In genomic region chr11:72037996-72038395, GRCm38 (mm10) we compare ENCODE assay signal across 9 mouse cellular contexts. TPM values are rescaled to one million over a fixed set of nuclear protein-coding genes. Genes with fewer than 3 reads are reported as not detected.
A peak's percentile ranks its signal among the peaks of the same experiment; 100 is the strongest.
DNase-seq lines count a peak whose midpoint lies in the region; ATAC-seq lines count a peak whose summit lies in the region.
"Had no signal": no experiment of that assay in that cellular context is flagged by ENCODE, and none has a peak within 500 bp of the region (broad histone marks: within the 10 kb centered on the region; RNA-seq: fewer than 3 reads in every experiment).

No protein-coding gene starts in this region.

- H3K4me3 ChIP-seq in kidney, embryonic 14.5 days (ENCODE audit: low read length) = no peak overlapping the region
- H3K4me3 ChIP-seq in liver, embryonic 11.5 days (ENCODE audit: low read depth, low read length) = no peak overlapping the region

- H3K27me3 ChIP-seq in kidney, embryonic 14.5 days (ENCODE audit: control insufficient read depth, insufficient read depth, low read length) = no peaks in the 10 kb centered on the region; the same call in 1 of the 2 replicates
- peaks cover 3% of the 10 kb centered on the region for H3K27me3 ChIP-seq in liver, embryonic 11.5 days (replicated peaks; ENCODE audit: control insufficient read depth, insufficient read depth, low read length)

- no peak overlapping the region for H3K9ac ChIP-seq in kidney, embryonic 14.5 days (ENCODE audit: low read depth, low read length)
- H3K9ac ChIP-seq in liver, embryonic 11.5 days (ENCODE audit: low read depth, low read length) = no peak overlapping the region

- H3K4me1 ChIP-seq in kidney, embryonic 14.5 days (ENCODE audit: control insufficient read depth, insufficient read depth, low read length) = peaks cover 16% of the 10 kb centered on the region
- peaks cover 11% of the 10 kb centered on the region for H3K4me1 ChIP-seq in liver, embryonic 11.5 days (replicated peaks; ENCODE audit: control insufficient read depth, insufficient read depth, low read length)

- H3K27ac ChIP-seq in kidney, embryonic 14.5 days (ENCODE audit: low read depth, low read length) = no peak overlapping the region
- H3K27ac ChIP-seq in liver, embryonic 11.5 days (ENCODE audit: low read depth, low read length) = no peak overlapping the region

- peak; percentile 25 for DNase-seq in kidney, adult 11 months
- peak; percentile 88 for DNase-seq in NIH3T3 (ENCODE audit: low read depth)
- DNase-seq in cerebellum, postnatal 25 days = peak; percentile 80 to 87
- peak; percentile 83 for DNase-seq in heart, postnatal 4 days
- DNase-seq in liver, embryonic 11.5 days (ENCODE audit: low spot score) = peak; percentile 62
- DNase-seq in right cerebral cortex, postnatal 14 days = peak; percentile 79
- peak; percentile 14 for DNase-seq in yolk sac, embryonic 10.5 days (ENCODE audit: low spot score)

- H3K36me3 ChIP-seq in kidney, embryonic 14.5 days (ENCODE audit: control insufficient read depth, insufficient read depth, low read length) = no peaks in the 10 kb centered on the region
- H3K36me3 ChIP-seq in liver, embryonic 11.5 days (ENCODE audit: control insufficient read depth, insufficient read depth, low read length) = no peaks in the 10 kb centered on the region

- 5% methylated on average over 4 of the region's 4 CpGs for WGBS in kidney, embryonic 14.5 days
- 3% methylated on average over 4 of the region's 4 CpGs for WGBS in liver, embryonic 11.5 days

- ATAC-seq in kidney, embryonic 14.5 days (ENCODE audit: low FRiP score, low TSS enrichment) = no peak
- ATAC-seq in liver, embryonic 11.5 days (replicated peaks; ENCODE audit: low FRiP score) = no peak

- no peaks in the 10 kb centered on the region for H3K9me3 ChIP-seq in kidney, embryonic 14.5 days (ENCODE audit: control insufficient read depth, low read length)
- H3K9me3 ChIP-seq in liver, embryonic 11.5 days (ENCODE audit: control insufficient read depth, low read length) = no peaks in the 10 kb centered on the region

- no peak overlapping the region for H3K4me2 ChIP-seq in kidney, embryonic 14.5 days (replicated peaks; ENCODE audit: low read depth, low read length)
- no peak overlapping the region for H3K4me2 ChIP-seq in liver, embryonic 11.5 days

RNA-seq across cellular contexts. Expression of gene Aipl1, which starts 0.7 kb away (rescaled TPM):
- 0.09 and 0.24 TPM in 2 replicates for polyA plus RNA-seq in kidney, embryonic 14.5 days (2014; fragmentation: Nextera tagmentation; extraction: Ambion mirVana)
- total RNA-seq in heart, postnatal 4 days (2021) = under 1 TPM in 1 of 2 experiments, not detected in 1; 0.29 TPM
- 0.16 and 0.25 TPM in 2 replicates for polyA plus RNA-seq in liver, embryonic 11.5 days (2014; fragmentation: Nextera tagmentation; extraction: Ambion mirVana)
- total RNA-seq: neutrophil, adult 5-6 weeks had no signal

RNA-seq across cellular contexts. Expression of gene Pimreg, which starts 3.8 kb away (rescaled TPM):
- 140 and 144 TPM in 2 replicates for polyA plus RNA-seq in kidney, embryonic 14.5 days (2014; fragmentation: Nextera tagmentation; extraction: Ambion mirVana)
- total RNA-seq in heart, postnatal 4 days (2021) = 10 to 100 TPM; 30.5 to 38.3 TPM
- polyA plus RNA-seq in liver, embryonic 11.5 days (2014; fragmentation: Nextera tagmentation; extraction: Ambion mirVana) = 74.9 and 78.5 TPM in 2 replicates
- total RNA-seq: neutrophil, adult 5-6 weeks had no signal

Comparison
In these comparisons a context has a peak if more than half of its experiments do, and no peak if none do; other contexts are left out.
1. DNase-seq: peak in every context shown above with its lines; median percentile 88 in NIH3T3; 84 in cerebellum, postnatal 25 days; 83 in heart, postnatal 4 days; 79 in right cerebral cortex, postnatal 14 days; 62 in liver, embryonic 11.5 days; 25 in kidney, adult 11 months; 14 in yolk sac, embryonic 10.5 days.